Mouse (Mus musculus) heart, adult 2 months (tissue): ENCODE results near the gene Cpt2.

ENCODE experiments used
- CTCF ChIP-seq: fragments of 200-600 bp; IDR thresholded peaks from 2 replicates; pipeline ENCODE4 v1.8.1; 2022; ENCODE audit warnings: antibody characterized with exemption, mild to moderate bottlenecking, moderate library complexity
- POLR2A ChIP-seq: fragments of 200-500 bp; IDR thresholded peaks from 2 replicates; pipeline ENCODE4 v1.6.1; 2011; ENCODE audit warnings: mild to moderate bottlenecking, low read depth, low read length, control low read depth; ENCODE audit not compliant: insufficient read depth

GRCm38 (mm10) chr4:107933239-107933638, 9.8 kb upstream of the Cpt2 start:
- TF ChIP-seq CTCF (no peak), POLR2A (no peak)
